Mouse (Mus musculus): ENCODE measurements around the gene Slc35a5. TPM values are rescaled to one million over a fixed set of nuclear protein-coding genes. Genes with fewer than 3 reads are reported as not detected.
A peak's percentile ranks its signal among the peaks of the same experiment; 100 is the strongest.

The Slc35a5 gene
- total RNA-seq (2021): 10 to 100 TPM; 29.6 to 39.0 TPM
- long read RNA-seq, experiment 1, full-length matches to known transcripts: 12 of 19 reads
- long read RNA-seq, experiment 1, partial matches to known transcripts: 4 of 19 reads
- long read RNA-seq, experiment 1, other reads (novel, unspliced or antisense): 3 of 19 reads
- long read RNA-seq, experiment 2, full-length matches to known transcripts: 6 of 8 reads
- long read RNA-seq, experiment 2, partial matches to known transcripts: 2 of 8 reads
- long read RNA-seq, experiment 2, other reads (novel, unspliced or antisense): 0 of 8 reads

GRCm38 (mm10) chr16:45158522-45159388 lies at the start of gene Slc35a5, which contains the start of gene Atg3:
Slc35a5 (minus strand) TSS chr16:45158706.
Atg3 (plus strand) TSS chr16:45158785.
- DNase-seq: peak; percentile 97 to 98

GRCm38 (mm10) chr16:45204859-45205670 lies 46.6 kb upstream of the Slc35a5 start:
- DNase-seq: peak; percentile 69 to 71

- no peak for DNase-seq
These were observed 45.9 kb upstream of the Slc35a5 start for GRCm38 (mm10) chr16:45204438-45204837.

GRCm38 (mm10) chr16:45201395-45201794 lies 42.9 kb upstream of the Slc35a5 start:
- DNase-seq: no peak

- peak; percentile 38 to 74 for DNase-seq
These were observed 38.3 kb upstream of the Slc35a5 start for GRCm38 (mm10) chr16:45196816-45197215.

GRCm38 (mm10) chr16:45192613-45193012 lies 34.1 kb upstream of the Slc35a5 start:
- peak; percentile 73 to 81 for DNase-seq

- no peak for DNase-seq
These were observed 23.3 kb upstream of the Slc35a5 start for GRCm38 (mm10) chr16:45181824-45182223.

- no peak for DNase-seq
These were observed 20.0 kb upstream of the Slc35a5 start for GRCm38 (mm10) chr16:45178552-45178951.

- no peak for DNase-seq
These were observed 847 bp upstream of the Slc35a5 start for GRCm38 (mm10) chr16:45159389-45159716.

- DNase-seq: peak; percentile 80 to 81
These were observed 377 bp downstream of the Slc35a5 start for GRCm38 (mm10) chr16:45158136-45158521.

- DNase-seq: no peak
These were observed 3.7 kb downstream of the Slc35a5 start for GRCm38 (mm10) chr16:45154741-45155250.

- DNase-seq: no peak
These were observed 9.9 kb downstream of the Slc35a5 start for GRCm38 (mm10) chr16:45148488-45149082.

- DNase-seq: no peak
These were observed 13.4 kb downstream of the Slc35a5 start for GRCm38 (mm10) chr16:45145119-45145518.

GRCm38 (mm10) chr16:45142565-45142964 lies 15.9 kb downstream of the Slc35a5 start:
- no peak for DNase-seq

GRCm38 (mm10) chr16:45141711-45142110 lies 16.8 kb downstream of the Slc35a5 start:
- peak; percentile 20 to 32 for DNase-seq

GRCm38 (mm10) chr16:45127936-45128710 lies 30.4 kb downstream of the Slc35a5 start:
- DNase-seq: no peak

- peak; percentile 19 to 32 for DNase-seq
These were observed 34.0 kb downstream of the Slc35a5 start for GRCm38 (mm10) chr16:45124230-45125203.

- DNase-seq: peak; percentile 9 to 24
These were observed 35.9 kb downstream of the Slc35a5 start for GRCm38 (mm10) chr16:45122571-45122970.

GRCm38 (mm10) chr16:45120844-45121425 lies 37.6 kb downstream of the Slc35a5 start:
- DNase-seq: peak; percentile 77

Measured in adrenal gland, postnatal 36 days (tissue).